Comparison of ENCODE assay signal across 12 mouse cellular contexts in the genomic region with DNA sequence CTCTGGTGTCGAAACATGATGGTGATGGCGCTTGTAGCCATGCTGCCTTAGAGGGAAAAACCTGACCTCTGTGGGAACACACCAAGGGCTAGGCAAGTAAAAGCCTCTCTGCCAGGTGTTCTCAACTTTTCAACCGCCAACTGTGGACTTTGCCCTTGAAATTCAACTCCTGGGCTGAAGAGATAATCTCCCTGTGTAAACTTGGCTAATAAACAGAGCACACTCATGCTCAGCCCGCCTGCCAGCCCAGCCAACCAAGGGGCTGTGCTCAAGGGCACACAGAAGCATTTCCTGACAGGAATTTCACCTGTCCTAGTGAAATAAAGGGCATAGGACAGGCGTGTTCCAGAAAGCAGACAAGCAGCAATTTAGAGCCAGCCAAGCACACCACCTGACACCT.
DNase-seq lines count a peak whose midpoint lies in the region; ATAC-seq and TF ChIP-seq lines count a peak whose summit lies in the region.
"Had no signal": no experiment of that assay in that cellular context is flagged by ENCODE, and none has a peak within 500 bp of the region (broad histone marks: within the 10 kb centered on the region; RNA-seq: fewer than 3 reads in every experiment).

No protein-coding gene starts in this region.

- no peak for TF ChIP-seq CTCF in Patski (IDR thresholded peaks at IDR 0.05)
- no peak for TF ChIP-seq CTCF in embryonic fibroblast, embryonic 13.5 days (IDR thresholded peaks at IDR 0.05; ENCODE audit: borderline replicate concordance, insufficient read depth, low read length)
- no peak for TF ChIP-seq CTCF in lung, postnatal 0 days (IDR thresholded peaks at IDR 0.05)

- 59% methylated on average over 5 of the region's 5 CpGs for WGBS in kidney, embryonic 14.5 days
- 28% methylated on average over 5 of the region's 5 CpGs for WGBS in lung, postnatal 0 days
- 83% methylated on average over 5 of the region's 5 CpGs for WGBS in forebrain, embryonic 12.5 days

- TF ChIP-seq EP300 in lung, postnatal 0 days (IDR thresholded peaks at IDR 0.05): peak; percentile 73

- peak; percentile 52 for ATAC-seq in Patski
- ATAC-seq in kidney, embryonic 14.5 days (ENCODE audit: low FRiP score, low TSS enrichment): peak; percentile 57; the same call in 1 of the 2 replicates
- ATAC-seq in lung, postnatal 0 days: peak; percentile 89
- ATAC-seq in forebrain, embryonic 12.5 days (ENCODE audit: low FRiP score): no peak
- ATAC-seq in granulocyte monocyte progenitor cell, adult 5-6 weeks (replicated peaks; ENCODE audit: poor library complexity, severe bottlenecking): no peak

- H3K9ac ChIP-seq in kidney, embryonic 14.5 days (ENCODE audit: low read depth, low read length): no peak overlapping the region
- H3K9ac ChIP-seq in lung, postnatal 0 days (replicated peaks; ENCODE audit: low read depth): no peak overlapping the region
- no peak overlapping the region for H3K9ac ChIP-seq in forebrain, embryonic 12.5 days
- H3K9ac ChIP-seq: limb, embryonic 15.5 days; neural tube, embryonic 13.5 days had no signal

- peak overlapping the region; percentile 35 for H3K27ac ChIP-seq in embryonic fibroblast, embryonic 13.5 days (ENCODE audit: insufficient read depth, low read length)
- no peak overlapping the region for H3K27ac ChIP-seq in kidney, embryonic 14.5 days (ENCODE audit: low read depth, low read length)
- peak overlapping the region; percentile 84 for H3K27ac ChIP-seq in lung, postnatal 0 days (ENCODE audit: low read length)
- no peak overlapping the region for H3K27ac ChIP-seq in forebrain, embryonic 12.5 days
- H3K27ac ChIP-seq: limb, embryonic 15.5 days; neural tube, embryonic 13.5 days had no signal

- H3K27me3 ChIP-seq in Patski: no peaks in the 10 kb centered on the region
- no peaks in the 10 kb centered on the region for H3K27me3 ChIP-seq in kidney, embryonic 14.5 days (ENCODE audit: control insufficient read depth, insufficient read depth, low read length)
- H3K27me3 ChIP-seq in lung, postnatal 0 days (replicated peaks; ENCODE audit: insufficient read depth, low read length): no peaks in the 10 kb centered on the region
- no peaks in the 10 kb centered on the region for H3K27me3 ChIP-seq in forebrain, embryonic 12.5 days
- H3K27me3 ChIP-seq: limb, embryonic 15.5 days; neural tube, embryonic 13.5 days had no signal

- CTCF ChIA-PET in Patski (lab: Charles Lee): no interaction called here

- H3K9me3 ChIP-seq in kidney, embryonic 14.5 days (ENCODE audit: control insufficient read depth, low read length): no peaks in the 10 kb centered on the region
- H3K9me3 ChIP-seq in lung, postnatal 0 days (ENCODE audit: low read length): no peaks in the 10 kb centered on the region
- H3K9me3 ChIP-seq in forebrain, embryonic 12.5 days: no peaks in the 10 kb centered on the region
- H3K9me3 ChIP-seq: limb, embryonic 15.5 days; neural tube, embryonic 13.5 days had no signal

- no peak for TF ChIP-seq POLR2A in embryonic fibroblast, embryonic 13.5 days (IDR thresholded peaks at IDR 0.05; ENCODE audit: low read depth, low read length)

- H3K4me2 ChIP-seq in kidney, embryonic 14.5 days (replicated peaks; ENCODE audit: low read depth, low read length): no peak overlapping the region
- no peak overlapping the region for H3K4me2 ChIP-seq in lung, postnatal 0 days (replicated peaks; ENCODE audit: low read depth, low read length)
- H3K4me2 ChIP-seq in forebrain, embryonic 12.5 days: no peak overlapping the region
- H3K4me2 ChIP-seq: limb, embryonic 15.5 days; neural tube, embryonic 13.5 days had no signal

- no peak for DNase-seq in Patski (ENCODE audit: low read depth, low spot score)
- DNase-seq in lung, postnatal 0 days (ENCODE audit: low spot score): peak; percentile 84
- DNase-seq in layer of hippocampus, postnatal 36 days: no peak
- no peak for DNase-seq in embryo, embryonic 10 days (ENCODE audit: low spot score)
- DNase-seq: cerebellum, adult 18-20 months; thymus, postnatal 4 days had no signal

- H3K4me3 ChIP-seq in embryonic fibroblast, embryonic 13.5 days (ENCODE audit: insufficient read depth, low read length): no peak overlapping the region
- H3K4me3 ChIP-seq in kidney, embryonic 14.5 days (ENCODE audit: low read length): no peak overlapping the region
- no peak overlapping the region for H3K4me3 ChIP-seq in lung, postnatal 0 days (ENCODE audit: low read depth, low read length)
- no peak overlapping the region for H3K4me3 ChIP-seq in forebrain, embryonic 12.5 days (replicated peaks)
- H3K4me3 ChIP-seq: limb, embryonic 15.5 days; neural tube, embryonic 13.5 days had no signal

- H3K36me3 ChIP-seq in kidney, embryonic 14.5 days (ENCODE audit: control insufficient read depth, insufficient read depth, low read length): no peaks in the 10 kb centered on the region
- no peaks in the 10 kb centered on the region for H3K36me3 ChIP-seq in lung, postnatal 0 days (ENCODE audit: insufficient read depth, low read length)
- no peaks in the 10 kb centered on the region for H3K36me3 ChIP-seq in forebrain, embryonic 12.5 days (replicated peaks)
- H3K36me3 ChIP-seq: limb, embryonic 15.5 days; neural tube, embryonic 13.5 days had no signal

- in situ Hi-C loops in Patski (cut with MboI; ENCODE audit: low pct_unique_long_range_greater_than_20kb): no loop called here

- POLR2A ChIA-PET in Patski (lab: Charles Lee): interaction anchor here (1.6 to 1.9 kb wide), 2 partner anchors 11 to 18 kb away, joined by 3 to 7 read pairs; no protein-coding TSS in a partner anchor

- H3K4me1 ChIP-seq in embryonic fibroblast, embryonic 13.5 days (ENCODE audit: control insufficient read depth, insufficient read depth, low read length): peaks cover 22% of the 10 kb centered on the region
- no peaks in the 10 kb centered on the region for H3K4me1 ChIP-seq in kidney, embryonic 14.5 days (ENCODE audit: control insufficient read depth, insufficient read depth, low read length)
- peaks cover 23% of the 10 kb centered on the region for H3K4me1 ChIP-seq in lung, postnatal 0 days (ENCODE audit: insufficient read depth, low read depth, low read length)
- H3K4me1 ChIP-seq in forebrain, embryonic 12.5 days: 0 out of 2 replicates have a peak, but pooled peaks cover under 1% of the 10 kb centered on the region

Comparison
In these comparisons a context has a peak if more than half of its experiments do, and no peak if none do; other contexts are left out.
1. ATAC-seq: peak in Patski (single experiment), kidney, embryonic 14.5 days (single experiment) and lung, postnatal 0 days (single experiment); none in forebrain, embryonic 12.5 days (single experiment) and granulocyte monocyte progenitor cell, adult 5-6 weeks (single experiment).
2. H3K27ac ChIP-seq: peak in embryonic fibroblast, embryonic 13.5 days (single experiment) and lung, postnatal 0 days (single experiment); none in kidney, embryonic 14.5 days (single experiment) and forebrain, embryonic 12.5 days (single experiment).